Mouse (Mus musculus) heart, postnatal 4 days (tissue): ENCODE data around the gene Gm10715. TPM values are rescaled to one million over a fixed set of nuclear protein-coding genes. Genes with fewer than 3 reads are reported as not detected.
"Not testable (repeated sequence)": the region's sequence is repeated elsewhere in the genome, so short reads cannot be mapped to it uniquely, and the experiment has no call there.

Experiments used
- DNase-seq: peaks from one replicate; pipeline ENCODE4 v3.0.0; 2021
- total RNA-seq, 2 experiments: library from RNA; stranded (reverse); gene quantifications; 2 replicates each; pipeline ENCODE4 v1.2.3; 2021

Gene Gm10715
- not detected for total RNA-seq

- DNase-seq, result not testable (repeated sequence)
Observed at GRCm38 (mm10) chr9:3036577-3036976, at the start of gene Gm10715. Gene Gm10715 (plus strand): TSS chr9:3036877.

- not testable (repeated sequence) for DNase-seq
Observed at GRCm38 (mm10) chr9:3000445-3000972, 36.2 kb upstream of the Gm10715 start, which contains the start of gene Gm10722. Gene Gm10722 (plus strand): TSS chr9:3000922.

DNA sequence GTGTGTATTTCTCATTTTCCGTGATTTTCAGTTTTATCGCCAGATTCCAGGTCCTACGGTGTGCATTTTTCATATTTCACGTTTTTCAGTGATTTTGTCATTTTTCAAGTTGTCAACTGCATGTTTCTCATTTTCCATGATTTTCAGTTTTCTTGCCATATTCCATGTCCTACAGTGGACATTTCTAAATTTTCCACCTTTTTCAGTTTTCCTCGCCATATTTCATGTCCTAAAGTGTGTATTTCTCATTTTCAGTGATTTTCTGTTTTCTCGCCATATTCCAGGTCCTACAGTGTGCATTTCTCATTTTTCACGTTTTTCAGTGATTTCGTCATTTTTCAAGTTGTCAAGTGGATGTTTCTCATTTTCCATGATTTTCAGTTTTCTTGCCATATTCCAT lies 35.7 kb upstream of the Gm10715 start:
- peak; percentile 18 for DNase-seq

DNA sequence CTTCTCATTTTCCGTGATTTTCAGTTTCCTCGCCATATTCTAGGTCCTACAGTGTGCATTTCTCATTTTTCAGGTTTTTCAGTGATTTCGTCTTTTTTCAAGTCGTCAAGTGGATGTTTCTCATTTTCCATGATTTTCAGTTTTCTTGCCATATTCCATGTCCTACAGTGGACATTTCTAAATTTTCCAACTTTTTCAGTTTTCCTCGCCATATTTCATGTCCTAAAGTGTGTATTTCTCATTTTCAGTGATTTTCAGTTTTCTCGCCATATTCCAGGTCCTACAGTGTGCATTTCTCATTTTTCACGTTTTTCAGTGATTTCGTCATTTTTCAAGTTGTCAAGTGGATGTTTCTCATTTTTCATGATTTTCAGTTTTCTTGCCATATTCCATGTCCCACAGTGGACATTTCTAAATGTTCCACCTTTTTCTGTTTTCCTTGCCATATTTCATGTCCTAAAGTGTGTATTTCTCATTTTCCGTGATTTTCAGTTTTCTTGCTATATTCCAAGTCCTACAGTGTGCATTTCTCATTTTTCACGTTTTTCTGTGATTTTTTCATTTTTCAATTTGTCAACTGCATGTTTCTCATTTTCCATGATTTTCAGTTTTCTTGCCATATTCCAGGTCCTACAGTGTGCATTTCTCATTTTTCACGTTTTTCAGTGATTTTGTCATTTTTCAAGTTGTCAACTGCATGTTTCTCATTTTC lies 34.6 kb upstream of the Gm10715 start:
- DNase-seq, result peak; percentile 99

DNA sequence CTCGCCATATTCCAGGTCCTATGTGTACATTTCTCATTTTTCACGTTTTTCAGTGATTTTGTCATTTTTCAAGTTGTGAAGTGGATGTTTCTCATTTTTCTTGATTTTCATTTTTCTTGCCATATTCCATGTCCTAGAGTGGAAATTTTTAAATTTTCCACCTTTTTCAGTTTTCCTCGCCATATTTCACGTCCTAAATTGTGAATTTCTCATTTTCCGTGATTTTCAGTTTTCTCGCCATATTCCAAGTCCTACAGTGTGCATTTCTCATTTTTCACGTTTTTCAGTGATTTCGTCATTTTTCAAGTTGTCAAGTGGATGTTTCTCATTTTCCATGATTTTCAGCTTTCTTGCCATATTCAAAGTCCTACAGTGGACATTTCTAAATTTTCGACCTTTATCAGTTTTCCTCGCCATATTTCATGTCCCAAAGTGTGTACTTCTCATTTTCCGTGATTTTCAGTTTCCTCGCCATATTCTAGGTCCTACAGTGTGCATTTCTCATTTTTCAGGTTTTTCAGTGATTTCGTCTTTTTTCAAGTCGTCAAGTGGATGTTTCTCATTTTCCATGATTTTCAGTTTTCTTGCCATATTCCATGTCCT lies 33.8 kb upstream of the Gm10715 start, which contains the start of gene Gm11168:
Gm11168 (plus strand) TSS at position 553 of the 603 bp plus-strand sequence.
- DNase-seq, result not testable (repeated sequence)

GRCm38 (mm10) chr9:3006179-3006578 lies 30.5 kb upstream of the Gm10715 start:
- DNase-seq, result not testable (repeated sequence)

DNA sequence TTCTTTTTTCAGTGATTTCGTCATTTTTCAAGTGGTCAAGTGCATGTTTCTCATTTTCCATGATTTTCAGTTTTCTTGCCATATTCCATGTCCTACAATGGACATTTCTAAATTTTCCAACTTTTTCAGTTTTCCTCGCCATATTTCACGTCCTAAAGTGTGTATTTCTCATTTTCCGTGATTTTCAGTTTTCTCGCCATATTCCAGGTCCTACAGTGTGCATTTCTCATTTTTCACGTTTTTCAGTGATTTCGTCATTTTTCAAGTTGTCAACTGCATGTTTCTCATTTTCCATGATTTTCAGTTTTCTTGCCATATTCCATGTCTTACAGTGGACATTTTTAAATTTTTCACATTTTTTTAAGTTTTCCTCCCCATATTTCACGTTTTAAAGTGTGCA lies 30.0 kb upstream of the Gm10715 start:
- DNase-seq, result peak; percentile 89

DNA sequence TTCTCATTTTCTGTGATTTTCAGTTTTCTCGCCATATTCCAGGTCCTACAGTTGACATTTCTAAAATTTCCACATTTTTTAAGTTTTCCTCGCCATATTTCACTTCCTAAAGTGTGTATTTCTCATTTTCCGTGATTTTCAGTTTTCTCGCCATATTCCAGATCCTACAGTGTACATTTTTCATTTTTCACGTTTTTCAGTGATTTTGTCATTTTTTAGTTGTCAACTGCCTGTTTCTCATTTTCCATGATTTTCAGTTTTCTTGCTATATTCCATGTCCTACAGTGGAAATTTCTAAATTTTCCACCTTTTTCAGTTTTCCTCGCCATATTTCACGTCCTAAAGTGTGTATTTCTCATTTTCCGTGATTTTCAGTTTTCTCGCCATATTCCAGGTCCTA lies 29.4 kb upstream of the Gm10715 start:
- DNase-seq, result not testable (repeated sequence)

GRCm38 (mm10) chr9:3009331-3009730 lies 27.3 kb upstream of the Gm10715 start:
- DNase-seq, result not testable (repeated sequence)

DNA sequence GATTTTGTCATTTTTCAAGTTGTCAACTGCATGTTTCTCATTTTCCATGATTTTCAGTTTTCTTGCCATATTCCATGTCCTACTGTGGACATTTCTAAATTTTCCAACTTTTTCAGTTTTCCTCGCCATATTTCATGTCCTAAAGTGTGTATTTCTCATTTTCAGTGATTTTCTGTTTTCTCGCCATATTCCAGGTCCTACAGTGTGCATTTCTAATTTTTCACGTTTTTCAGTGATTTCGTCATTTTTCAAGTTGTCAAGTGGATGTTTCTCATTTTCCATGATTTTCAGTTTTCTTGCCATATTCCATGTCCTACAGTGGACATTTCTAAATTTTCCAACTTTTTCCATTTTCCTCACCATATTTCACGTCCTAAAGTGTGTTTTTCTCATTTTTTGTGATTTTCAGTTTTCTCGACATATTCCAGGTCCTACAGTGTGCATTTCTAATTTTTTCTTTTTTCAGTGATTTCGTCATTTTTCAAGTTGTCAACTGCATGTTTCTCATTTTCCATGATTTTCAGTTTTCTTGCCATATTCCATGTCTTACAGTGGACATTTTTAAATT lies 24.5 kb upstream of the Gm10715 start:
- not testable (repeated sequence) for DNase-seq

GRCm38 (mm10) chr9:3012733-3013279 lies 23.9 kb upstream of the Gm10715 start, which contains the start of gene Gm10721:
Gene Gm10721 (plus strand): TSS chr9:3013140.
- DNase-seq, result not testable (repeated sequence)

DNA sequence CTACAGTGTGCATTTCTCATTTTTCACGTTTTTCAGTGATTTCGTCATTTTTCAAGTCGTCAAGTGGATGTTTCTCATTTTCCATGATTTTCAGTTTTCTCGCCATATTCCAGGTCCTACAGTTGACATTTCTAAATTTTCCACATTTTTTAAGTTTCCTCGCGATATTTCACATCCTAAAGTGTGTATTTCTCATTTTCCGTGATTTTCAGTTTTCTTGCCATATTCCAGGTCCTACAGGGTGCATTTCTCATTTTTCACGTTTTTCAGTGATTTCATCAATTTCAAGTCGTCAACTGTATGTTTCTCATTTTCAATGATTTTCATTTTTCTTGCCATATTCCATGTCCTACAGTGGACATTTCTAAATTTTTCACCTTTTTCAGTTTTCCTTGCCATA lies 21.3 kb upstream of the Gm10715 start, which contains the start of gene Gm10720:
Gm10720 (plus strand) TSS at position 301 of the 400 bp plus-strand sequence.
- DNase-seq, result not testable (repeated sequence)

GRCm38 (mm10) chr9:3015896-3016295 lies 20.8 kb upstream of the Gm10715 start:
- not testable (repeated sequence) for DNase-seq

GRCm38 (mm10) chr9:3017108-3017507 lies 19.6 kb upstream of the Gm10715 start, which contains the start of gene Gm10719:
Gene Gm10719 (plus strand): TSS chr9:3017408.
- not testable (repeated sequence) for DNase-seq

GRCm38 (mm10) chr9:3018944-3019343 lies 17.7 kb upstream of the Gm10715 start:
- DNase-seq, result not testable (repeated sequence)

DNA sequence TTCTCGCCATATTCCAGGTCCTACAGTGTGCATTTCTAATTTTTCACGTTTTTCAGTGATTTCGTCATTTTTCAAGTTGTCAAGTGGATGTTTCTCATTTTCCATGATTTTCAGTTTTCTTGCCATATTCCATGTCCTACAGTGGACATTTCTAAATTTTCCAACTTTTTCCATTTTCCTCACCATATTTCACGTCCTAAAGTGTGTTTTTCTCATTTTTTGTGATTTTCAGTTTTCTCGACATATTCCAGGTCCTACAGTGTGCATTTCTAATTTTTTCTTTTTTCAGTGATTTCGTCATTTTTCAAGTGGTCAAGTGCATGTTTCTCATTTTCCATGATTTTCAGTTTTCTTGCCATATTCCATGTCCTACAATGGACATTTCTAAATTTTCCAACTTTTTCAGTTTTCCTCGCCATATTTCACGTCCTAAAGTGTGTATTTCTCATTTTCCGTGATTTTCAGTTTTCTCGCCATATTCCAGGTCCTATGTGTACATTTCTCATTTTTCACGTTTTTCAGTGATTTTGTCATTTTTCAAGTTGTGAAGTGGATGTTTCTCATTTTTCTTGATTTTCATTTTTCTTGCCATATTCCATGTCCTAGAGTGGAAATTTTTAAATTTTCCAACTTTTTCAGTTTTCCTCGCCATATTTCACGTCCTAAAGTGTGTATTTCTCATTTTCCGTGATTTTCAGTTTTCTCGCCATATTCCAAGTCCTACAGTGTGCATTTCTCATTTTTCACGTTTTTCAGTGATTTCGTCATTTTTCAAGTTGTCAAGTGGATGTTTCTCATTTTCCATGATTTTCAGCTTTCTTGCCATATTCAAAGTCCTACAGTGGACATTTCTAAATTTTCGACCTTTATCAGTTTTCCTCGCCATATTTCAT lies 16.6 kb upstream of the Gm10715 start:
- DNase-seq, result peak; percentile 65

- peak; percentile 75 for DNase-seq
Observed at GRCm38 (mm10) chr9:3022316-3023008, 14.2 kb upstream of the Gm10715 start.

DNA sequence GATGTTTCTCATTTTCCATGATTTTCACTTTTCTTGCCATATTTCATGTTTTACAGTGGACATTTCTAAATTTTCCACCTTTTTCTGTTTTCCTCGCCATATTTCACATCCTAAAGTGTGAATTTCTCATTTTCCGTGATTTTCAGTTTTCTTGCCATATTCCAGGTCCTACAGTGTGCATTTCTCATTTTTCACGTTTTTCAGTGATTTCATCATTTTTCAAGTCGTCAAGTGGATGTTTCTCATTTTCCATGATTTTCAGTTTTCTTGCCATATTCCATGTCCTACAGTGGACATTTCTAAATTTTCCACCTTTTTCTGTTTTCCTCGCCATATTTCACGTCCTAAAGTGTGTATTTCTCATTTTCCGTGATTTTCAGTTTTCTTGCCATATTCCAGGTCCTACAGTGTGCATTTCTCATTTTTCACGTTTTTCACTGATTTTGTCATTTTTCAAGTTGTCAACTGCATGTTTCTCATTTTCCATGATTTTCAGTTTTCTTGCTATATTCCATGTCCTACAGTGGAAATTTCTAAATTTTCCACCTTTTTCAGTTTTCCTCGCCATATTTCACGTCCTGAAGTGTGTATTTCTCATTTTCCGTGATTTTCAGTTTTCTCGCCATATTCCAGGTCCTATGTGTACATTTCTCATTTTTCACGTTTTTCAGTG lies 13.2 kb upstream of the Gm10715 start, which contains the start of gene Gm10718:
Gm10718 (plus strand) TSS at position 236 of the 673 bp plus-strand sequence.
- peak; percentile 9 for DNase-seq

- peak; percentile 77 for DNase-seq
Observed at GRCm38 (mm10) chr9:3023985-3024648, 12.6 kb upstream of the Gm10715 start.
